ENCODE assay signal across 8 mouse cellular contexts in the genomic region with DNA sequence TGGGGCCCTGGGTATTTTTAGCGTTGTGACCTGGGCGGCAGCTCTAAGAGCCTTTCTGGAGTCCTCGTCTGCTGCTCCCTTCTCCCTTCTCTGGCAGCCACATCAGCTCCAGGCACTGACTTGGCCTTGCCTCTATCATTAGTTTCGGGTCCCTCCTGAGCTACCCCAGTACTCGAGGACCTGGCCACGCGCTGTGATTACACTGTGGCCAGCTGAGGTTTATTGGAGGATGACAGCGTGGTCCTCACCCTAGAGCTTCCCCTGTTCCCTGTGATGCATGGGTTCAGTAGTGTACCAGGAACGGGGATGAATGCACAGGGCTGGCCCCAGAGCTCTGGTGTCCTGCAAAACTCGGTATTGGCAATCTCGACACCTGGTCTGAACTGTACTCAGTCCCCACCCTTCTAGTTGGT. TPM values are rescaled to one million over a fixed set of nuclear protein-coding genes. Genes with fewer than 3 reads are reported as not detected.
DNase-seq lines count a peak whose midpoint lies in the region; ATAC-seq and TF ChIP-seq lines count a peak whose summit lies in the region.

No protein-coding gene starts in this region.

- no peak for TF ChIP-seq POLR2A in thymus, adult 2 months (IDR thresholded peaks at IDR 0.05; ENCODE audit: control insufficient read depth, extremely low read depth, insufficient read depth, low read length, poor library complexity)

- 0 out of 2 replicates have a peak, but pooled peaks have one; percentile 2 for ATAC-seq in frontal cortex, adult (ENCODE audit: low TSS enrichment)
- no peak for ATAC-seq in liver, embryonic 13.5 days (ENCODE audit: low read depth)

- peaks cover 14% of the 10 kb centered on the region; the same call in 1 of the 2 replicates for H3K27me3 ChIP-seq in thymus, adult 2 months (ENCODE audit: control insufficient read depth, insufficient read depth, low read length)
- H3K27me3 ChIP-seq in liver, embryonic 13.5 days, result peaks cover 57% of the 10 kb centered on the region

- no peak for TF ChIP-seq CTCF in thymus, adult 2 months (IDR thresholded peaks at IDR 0.05; ENCODE audit: borderline replicate concordance, control insufficient read depth, extremely low read depth, insufficient read depth, low read length, poor library complexity)

- peaks cover 5% of the 10 kb centered on the region for H3K4me1 ChIP-seq in thymus, adult 2 months (replicated peaks; ENCODE audit: control insufficient read depth, insufficient read depth, low read length)
- 0 out of 2 replicates have a peak, but pooled peaks cover 10% of the 10 kb centered on the region for H3K4me1 ChIP-seq in liver, embryonic 13.5 days (replicated peaks)

- H3K9ac ChIP-seq in liver, embryonic 13.5 days, result peak overlapping the region; percentile 59; the same call in 1 of the 2 replicates

- H3K27ac ChIP-seq in thymus, adult 2 months (ENCODE audit: control insufficient read depth, insufficient read depth, low read length), result no peak overlapping the region
- H3K27ac ChIP-seq in liver, embryonic 13.5 days, result no peak overlapping the region

- H3K4me2 ChIP-seq in liver, embryonic 13.5 days, result peak overlapping the region; percentile 71

- DNase-seq in frontal cortex, postnatal 25 days (ENCODE audit: low spot score in 2 of 2), result no peak
- DNase-seq in thymus, adult 2 months, result no peak
- DNase-seq in thymus, postnatal 25 days, result no peak
- DNase-seq in liver, embryonic 13.5 days, result no peak
- no peak for DNase-seq in embryo, embryonic 9.5 days (ENCODE audit: extremely low spot score)
- no peak for DNase-seq in gastrocnemius, adult 8-10 months (ENCODE audit: low spot score in 2 of 2)
- DNase-seq in layer of hippocampus, postnatal 10 days (ENCODE audit: low spot score in 2 of 2), result no peak

- no peaks in the 10 kb centered on the region for H3K36me3 ChIP-seq in thymus, adult 2 months (ENCODE audit: control insufficient read depth, insufficient read depth, low read length)
- peaks cover 5% of the 10 kb centered on the region; the same call in 1 of the 2 replicates for H3K36me3 ChIP-seq in liver, embryonic 13.5 days

- no peaks in the 10 kb centered on the region for H3K9me3 ChIP-seq in liver, embryonic 13.5 days (replicated peaks)

- WGBS in thymus, adult 2 months, result 24% methylated on average over 11 of the region's 11 CpGs
- WGBS in liver, embryonic 13.5 days (ENCODE audit: insufficient replicate concordance), result 11% methylated on average over 11 of the region's 11 CpGs

- peak overlapping the region; percentile 46; the same call in 1 of the 2 replicates for H3K4me3 ChIP-seq in thymus, adult 2 months (ENCODE audit: control insufficient read depth, insufficient read depth, low read length)
- peak overlapping the region; percentile 61 for H3K4me3 ChIP-seq in liver, embryonic 13.5 days (replicated peaks)

RNA-seq across cellular contexts. Expression of a gene that starts 1.2 kb away (rescaled TPM):
- 19.6 and 24.8 TPM in 2 replicates for polyA plus RNA-seq in thymus, adult 2 months (2012; rRNA removed)
- polyA plus RNA-seq in liver, embryonic 13.5 days (2015; fragmentation: Nextera tagmentation; extraction: Ambion mirVana), result 0.79 and 1.9 TPM in 2 replicates
- total RNA-seq in gastrocnemius, adult 8-10 months (2022), result 10 to 100 TPM; 14.8 to 32.8 (median 22.6) TPM
- 10 to 100 TPM; 58.9 to 61.0 TPM for total RNA-seq in layer of hippocampus, postnatal 10 days (2021)

RNA-seq across cellular contexts. Expression of a gene that starts 10.2 kb away (rescaled TPM):
- 146 and 202 TPM in 2 replicates for polyA plus RNA-seq in thymus, adult 2 months (2012; rRNA removed)
- polyA plus RNA-seq in liver, embryonic 13.5 days (2015; fragmentation: Nextera tagmentation; extraction: Ambion mirVana), result 22.3 and 23.8 TPM in 2 replicates
- total RNA-seq in gastrocnemius, adult 8-10 months (2022), result 10 to 100 TPM; 27.2 to 33.2 (median 30.0) TPM
- total RNA-seq in layer of hippocampus, postnatal 10 days (2021), result 100 to 1,000 TPM; 106 to 109 TPM

RNA-seq across cellular contexts. Expression of a gene that starts 13.6 kb away (rescaled TPM):
- polyA plus RNA-seq in thymus, adult 2 months (2012; rRNA removed), result not detected in 2 replicates
- polyA plus RNA-seq in liver, embryonic 13.5 days (2015; fragmentation: Nextera tagmentation; extraction: Ambion mirVana), result not detected in 2 replicates
- total RNA-seq in gastrocnemius, adult 8-10 months (2022), result not detected
- total RNA-seq in layer of hippocampus, postnatal 10 days (2021), result not detected

RNA-seq across cellular contexts. Expression of a gene that starts 26.4 kb away (rescaled TPM):
- polyA plus RNA-seq in thymus, adult 2 months (2012; rRNA removed), result 27.8 and 35.3 TPM in 2 replicates
- 5.3 and 5.7 TPM in 2 replicates for polyA plus RNA-seq in liver, embryonic 13.5 days (2015; fragmentation: Nextera tagmentation; extraction: Ambion mirVana)
- 10 to 100 TPM in 2 of 4 experiments, 1 to 10 TPM in 1, not detected in 1; 3.8 to 12.1 (median 11.8) TPM for total RNA-seq in gastrocnemius, adult 8-10 months (2022)
- 10 to 100 TPM in 1 of 2 experiments, 1 to 10 TPM in 1; 4.1 to 17.9 TPM for total RNA-seq in layer of hippocampus, postnatal 10 days (2021)

RNA-seq across cellular contexts. Expression of a gene that starts 30.4 kb away (rescaled TPM):
- 183 and 220 TPM in 2 replicates for polyA plus RNA-seq in thymus, adult 2 months (2012; rRNA removed)
- polyA plus RNA-seq in liver, embryonic 13.5 days (2015; fragmentation: Nextera tagmentation; extraction: Ambion mirVana), result 28.5 and 33.2 TPM in 2 replicates
- 10 to 100 TPM; 25.3 to 27.8 (median 26.6) TPM for total RNA-seq in gastrocnemius, adult 8-10 months (2022)
- total RNA-seq in layer of hippocampus, postnatal 10 days (2021), result 10 to 100 TPM; 43.9 to 45.8 TPM
